Comparison of ENCODE assay signal across 8 mouse cellular contexts in the genomic region with DNA sequence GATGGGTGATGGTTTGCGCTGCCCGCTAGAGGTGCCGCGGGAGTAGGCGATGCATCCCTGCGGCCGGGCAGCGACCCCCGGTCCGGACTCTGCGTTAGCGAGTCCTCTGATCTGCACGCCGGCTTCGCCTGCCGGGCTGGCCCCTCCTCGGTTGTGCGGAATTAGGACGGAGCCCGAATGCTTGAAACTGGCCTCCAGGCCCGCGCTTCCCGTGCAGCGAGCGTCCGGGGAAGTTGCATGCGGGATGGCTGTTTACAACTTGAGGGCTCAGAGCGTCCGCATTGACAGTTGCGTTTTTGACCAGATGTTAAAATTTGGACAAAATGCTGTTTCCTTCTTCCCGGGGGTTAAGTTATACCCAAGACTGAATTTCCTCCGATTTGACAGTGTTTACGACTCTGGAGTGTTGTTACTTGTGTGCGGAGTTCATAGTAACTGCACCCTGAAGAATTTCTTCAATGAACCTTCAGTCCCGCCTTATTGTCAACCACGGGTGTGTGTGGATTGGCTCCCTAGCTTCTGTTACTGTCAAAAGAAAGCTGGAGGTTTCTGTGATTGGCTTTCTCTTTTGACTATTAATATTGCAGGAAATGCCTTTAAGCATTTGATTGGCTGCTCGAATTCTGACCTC. TPM values are rescaled to one million over a fixed set of nuclear protein-coding genes. Genes with fewer than 3 reads are reported as not detected.
DNase-seq lines count a peak whose midpoint lies in the region; ATAC-seq and TF ChIP-seq lines count a peak whose summit lies in the region.

No protein-coding gene starts in this region.

- H3K27ac ChIP-seq in forebrain, embryonic 12.5 days, result peak overlapping the region; percentile 100
- H3K27ac ChIP-seq in heart, postnatal 0 days (ENCODE audit: low read depth), result peak overlapping the region; percentile 100
- H3K27ac ChIP-seq in liver, embryonic 16.5 days (ENCODE audit: low read length), result peak overlapping the region; percentile 98
- H3K27ac ChIP-seq in neural tube, embryonic 12.5 days, result peak overlapping the region; percentile 99
- H3K27ac ChIP-seq in stomach, postnatal 0 days (replicated peaks), result peak overlapping the region; percentile 88

- H3K4me3 ChIP-seq in forebrain, embryonic 12.5 days (replicated peaks), result peak overlapping the region; percentile 92
- H3K4me3 ChIP-seq in heart, postnatal 0 days (ENCODE audit: low read depth, low read length), result peak overlapping the region; percentile 81
- peak overlapping the region; percentile 99 for H3K4me3 ChIP-seq in liver, embryonic 16.5 days (ENCODE audit: low read depth, low read length)
- H3K4me3 ChIP-seq in neural tube, embryonic 12.5 days, result peak overlapping the region; percentile 75
- peak overlapping the region; percentile 91 for H3K4me3 ChIP-seq in stomach, postnatal 0 days (ENCODE audit: low read depth, low read length)

- peak overlapping the region; percentile 95 for H3K9ac ChIP-seq in forebrain, embryonic 12.5 days
- peak overlapping the region; percentile 96 for H3K9ac ChIP-seq in heart, postnatal 0 days (replicated peaks; ENCODE audit: low read depth, low read length)
- H3K9ac ChIP-seq in liver, embryonic 16.5 days (ENCODE audit: low read depth, low read length), result peak overlapping the region; percentile 96
- H3K9ac ChIP-seq in neural tube, embryonic 12.5 days, result peak overlapping the region; percentile 96
- peak overlapping the region; percentile 74 for H3K9ac ChIP-seq in stomach, postnatal 0 days (ENCODE audit: low read length)

- TF ChIP-seq CTCF in heart, postnatal 0 days (IDR thresholded peaks at IDR 0.05; ENCODE audit: low read depth), result no peak
- TF ChIP-seq CTCF in stomach, postnatal 0 days (IDR thresholded peaks at IDR 0.05; ENCODE audit: low read depth), result no peak

- H3K9me3 ChIP-seq in forebrain, embryonic 12.5 days, result no peaks in the 10 kb centered on the region
- H3K9me3 ChIP-seq in heart, postnatal 0 days (replicated peaks; ENCODE audit: control insufficient read depth, low read length), result no peaks in the 10 kb centered on the region
- no peaks in the 10 kb centered on the region for H3K9me3 ChIP-seq in liver, embryonic 16.5 days (replicated peaks; ENCODE audit: control insufficient read depth, low read length)
- H3K9me3 ChIP-seq in neural tube, embryonic 12.5 days, result no peaks in the 10 kb centered on the region
- H3K9me3 ChIP-seq in stomach, postnatal 0 days (ENCODE audit: control insufficient read depth, low read length), result no peaks in the 10 kb centered on the region

- no peaks in the 10 kb centered on the region for H3K36me3 ChIP-seq in forebrain, embryonic 12.5 days (replicated peaks)
- H3K36me3 ChIP-seq in heart, postnatal 0 days (replicated peaks; ENCODE audit: control insufficient read depth, insufficient read depth, low read length), result no peaks in the 10 kb centered on the region
- H3K36me3 ChIP-seq in liver, embryonic 16.5 days (ENCODE audit: control insufficient read depth, insufficient read depth), result no peaks in the 10 kb centered on the region
- H3K36me3 ChIP-seq in neural tube, embryonic 12.5 days, result no peaks in the 10 kb centered on the region
- no peaks in the 10 kb centered on the region for H3K36me3 ChIP-seq in stomach, postnatal 0 days (ENCODE audit: control insufficient read depth, insufficient read depth, low read length)

- DNase-seq in ES-CJ7 (ENCODE audit: low read depth, low spot score), result peak; percentile 60
- DNase-seq in heart, postnatal 0 days (ENCODE audit: low spot score), result peak; percentile 92
- peak; percentile 55 to 71 for DNase-seq in kidney, postnatal 4 days
- DNase-seq in stomach, postnatal 0 days (ENCODE audit: low spot score), result peak; percentile 69

- no peak for TF ChIP-seq EP300 in heart, postnatal 0 days (IDR thresholded peaks at IDR 0.05; ENCODE audit: low read depth)
- TF ChIP-seq EP300 in stomach, postnatal 0 days (optimal IDR thresholded peaks at IDR 0.05), result no peak

- peaks cover 21% of the 10 kb centered on the region for H3K4me1 ChIP-seq in forebrain, embryonic 12.5 days
- H3K4me1 ChIP-seq in heart, postnatal 0 days (ENCODE audit: control insufficient read depth, insufficient read depth), result no peaks in the 10 kb centered on the region; the same call in 1 of the 2 replicates
- peaks cover 5% of the 10 kb centered on the region for H3K4me1 ChIP-seq in liver, embryonic 16.5 days (ENCODE audit: control insufficient read depth, low read depth, low read length)
- H3K4me1 ChIP-seq in neural tube, embryonic 12.5 days, result peaks cover 14% of the 10 kb centered on the region
- H3K4me1 ChIP-seq in stomach, postnatal 0 days (replicated peaks; ENCODE audit: control insufficient read depth, insufficient read depth), result no peaks in the 10 kb centered on the region

- no peaks in the 10 kb centered on the region for H3K27me3 ChIP-seq in forebrain, embryonic 12.5 days
- no peaks in the 10 kb centered on the region for H3K27me3 ChIP-seq in heart, postnatal 0 days (ENCODE audit: control insufficient read depth, insufficient read depth, low read length)
- H3K27me3 ChIP-seq in liver, embryonic 16.5 days (ENCODE audit: control insufficient read depth, insufficient read depth, low read depth, low read length), result no peaks in the 10 kb centered on the region; the same call in none of the 2 replicates
- no peaks in the 10 kb centered on the region for H3K27me3 ChIP-seq in neural tube, embryonic 12.5 days (replicated peaks)
- H3K27me3 ChIP-seq in stomach, postnatal 0 days (ENCODE audit: control insufficient read depth, insufficient read depth, low read length), result no peaks in the 10 kb centered on the region

- peak overlapping the region; percentile 74 for H3K4me2 ChIP-seq in forebrain, embryonic 12.5 days
- H3K4me2 ChIP-seq in heart, postnatal 0 days (ENCODE audit: low read depth, low read length), result peak overlapping the region; percentile 92
- H3K4me2 ChIP-seq in liver, embryonic 16.5 days (ENCODE audit: low read depth, low read length), result peak overlapping the region; percentile 77
- H3K4me2 ChIP-seq in neural tube, embryonic 12.5 days (replicated peaks), result peak overlapping the region; percentile 74
- peak overlapping the region; percentile 96 for H3K4me2 ChIP-seq in stomach, postnatal 0 days (replicated peaks; ENCODE audit: low read depth)

- peak; percentile 80 for ATAC-seq in cerebellum, adult (ENCODE audit: insufficient number of reproducible peaks, low FRiP score, low TSS enrichment)
- peak; percentile 40 for ATAC-seq in forebrain, embryonic 12.5 days (ENCODE audit: low FRiP score)
- ATAC-seq in heart, postnatal 0 days (ENCODE audit: insufficient read depth, low read depth), result peak; percentile 47
- ATAC-seq in liver, embryonic 16.5 days (ENCODE audit: low read depth), result peak; percentile 62
- peak; percentile 35 for ATAC-seq in neural tube, embryonic 12.5 days (ENCODE audit: low FRiP score, low read depth)
- ATAC-seq in stomach, postnatal 0 days (ENCODE audit: low FRiP score, low TSS enrichment), result peak; percentile 75

- under 1% methylated on average over 37 of the region's 37 CpGs for WGBS in forebrain, embryonic 12.5 days
- WGBS in heart, postnatal 0 days, result under 1% methylated on average over 37 of the region's 37 CpGs
- WGBS in liver, embryonic 16.5 days (ENCODE audit: insufficient replicate concordance), result under 1% methylated on average over 37 of the region's 37 CpGs
- WGBS in neural tube, embryonic 12.5 days, result under 1% methylated on average over 37 of the region's 37 CpGs
- under 1% methylated on average over 37 of the region's 37 CpGs for WGBS in stomach, postnatal 0 days

RNA-seq across cellular contexts. Expression of a gene that starts 1.3 kb away (rescaled TPM):
- polyA plus RNA-seq in forebrain, embryonic 12.5 days (2016; fragmentation: Nextera tagmentation; extraction: Ambion mirVana), result 15.0 and 15.3 TPM in 2 replicates
- 7.1 and 15.9 TPM in 2 replicates for total RNA-seq in heart, postnatal 0 days (2014; rRNA removed; ENCODE audit: low replicate concordance)
- polyA plus RNA-seq in heart, postnatal 0 days (2015; fragmentation: Nextera tagmentation; extraction: Ambion mirVana), result 3.2 and 3.3 TPM in 2 replicates
- polyA plus RNA-seq in liver, embryonic 16.5 days (2015; fragmentation: Nextera tagmentation; extraction: Ambion mirVana), result 1.8 and 2.0 TPM in 2 replicates
- polyA plus RNA-seq in neural tube, embryonic 12.5 days (2016; fragmentation: Nextera tagmentation; extraction: Ambion mirVana), result 12.1 and 13.6 TPM in 2 replicates
- polyA plus RNA-seq in stomach, postnatal 0 days (2015; fragmentation: Nextera tagmentation; extraction: Ambion mirVana), result 2.8 and 2.9 TPM in 2 replicates

Comparison
In these comparisons a context has a peak if more than half of its experiments do, and no peak if none do; other contexts are left out.
1. Peak in every context shown above with its lines: DNase-seq, ATAC-seq, H3K4me3 ChIP-seq and H3K27ac ChIP-seq.